Mouse (Mus musculus): ENCODE data around the gene Lhfpl3. TPM values are rescaled to one million over a fixed set of nuclear protein-coding genes. Genes with fewer than 3 reads are reported as not detected.
"Not testable (repeated sequence)": the region's sequence is repeated elsewhere in the genome, so short reads cannot be mapped to it uniquely, and the experiment has no call there.

Gene Lhfpl3
- total RNA-seq (2021) (not detected), polyA plus RNA-seq (2012; rRNA removed) (0.04 and 0.09 TPM in 2 replicates)
- long read RNA-seq = 0 reads

GRCm38 (mm10) chr5:22745885-22746532, at the start of gene Lhfpl3:
TSS of gene Lhfpl3 (plus strand) at chr5:22746059.
- Histone ChIP-seq H3K27me3 (ENCODE audit: control insufficient read depth, insufficient read depth, low read length) (peaks cover 19% of the 10 kb centered on the region), H3K9ac (ENCODE audit: low read depth, low read length) (no peak within 1 kb of the TSS), H3K27ac (no peak within 1 kb of the TSS), H3K4me3 (no peak within 1 kb of the TSS), H3K4me1 (ENCODE audit: control insufficient read depth, insufficient read depth, low read length) (no peaks in the 10 kb centered on the region), H3K36me3 (ENCODE audit: control insufficient read depth, insufficient read depth, low read length) (no peaks in the 10 kb centered on the region), H3K79me2 (replicated peaks; ENCODE audit: control insufficient read depth, insufficient read depth, low read length) (no peaks in the 10 kb centered on the region)
- TF ChIP-seq EP300 (IDR thresholded peaks at IDR 0.05; ENCODE audit: insufficient read depth, low read depth, low read length) (no peak), CTCF (IDR thresholded peaks at IDR 0.05) (no peak), POLR2A (IDR thresholded peaks at IDR 0.05; ENCODE audit: insufficient read depth, low read depth, low read length) (no peak)
- intact Hi-C loops (cut with DNase I) = no loop called here
- DNase-seq = peak; percentile 2 to 16
- 2% methylated on average over 52 of the region's 53 CpGs for WGBS

- H3K79me2 ChIP-seq (replicated peaks; ENCODE audit: control insufficient read depth, insufficient read depth, low read length); H3K36me3 ChIP-seq (ENCODE audit: control insufficient read depth, insufficient read depth, low read length); H3K27ac ChIP-seq; DNase-seq; H3K9ac ChIP-seq (ENCODE audit: low read depth, low read length); intact Hi-C loops (cut with DNase I); H3K27me3 ChIP-seq (ENCODE audit: control insufficient read depth, insufficient read depth, low read length); H3K4me3 ChIP-seq; H3K4me1 ChIP-seq (ENCODE audit: control insufficient read depth, insufficient read depth, low read length): not testable (repeated sequence)
- WGBS = 77% methylated on average over 4 of the region's 4 CpGs
Measured at GRCm38 (mm10) chr5:22706271-22706670, 39.6 kb upstream of the Lhfpl3 start.

- no peak overlapping the region for H3K4me3 ChIP-seq
- no peaks in the 10 kb centered on the region for H3K79me2 ChIP-seq (replicated peaks; ENCODE audit: control insufficient read depth, insufficient read depth, low read length)
- DNase-seq = no peak
- no peaks in the 10 kb centered on the region for H3K4me1 ChIP-seq (ENCODE audit: control insufficient read depth, insufficient read depth, low read length)
- peaks cover 19% of the 10 kb centered on the region for H3K27me3 ChIP-seq (ENCODE audit: control insufficient read depth, insufficient read depth, low read length)
- intact Hi-C loops (cut with DNase I) = no loop called here
- WGBS = 3% methylated on average over 10 of the region's 10 CpGs
- H3K27ac ChIP-seq = no peak overlapping the region
- H3K9ac ChIP-seq (ENCODE audit: low read depth, low read length) = no peak overlapping the region
- H3K36me3 ChIP-seq (ENCODE audit: control insufficient read depth, insufficient read depth, low read length) = no peaks in the 10 kb centered on the region
- TF ChIP-seq POLR2A (IDR thresholded peaks at IDR 0.05; ENCODE audit: insufficient read depth, low read depth, low read length) (no peak), CTCF (IDR thresholded peaks at IDR 0.05) (no peak), EP300 (IDR thresholded peaks at IDR 0.05; ENCODE audit: insufficient read depth, low read depth, low read length) (no peak)
Measured at GRCm38 (mm10) chr5:22745529-22745884, 352 bp upstream of the Lhfpl3 start.

- Histone ChIP-seq H3K27ac (no peak overlapping the region), H3K27me3 (ENCODE audit: control insufficient read depth, insufficient read depth, low read length) (peaks cover 19% of the 10 kb centered on the region), H3K36me3 (ENCODE audit: control insufficient read depth, insufficient read depth, low read length) (no peaks in the 10 kb centered on the region), H3K79me2 (replicated peaks; ENCODE audit: control insufficient read depth, insufficient read depth, low read length) (no peaks in the 10 kb centered on the region), H3K4me3 (no peak overlapping the region), H3K4me1 (ENCODE audit: control insufficient read depth, insufficient read depth, low read length) (no peaks in the 10 kb centered on the region), H3K9ac (ENCODE audit: low read depth, low read length) (no peak overlapping the region)
- 3% methylated on average over 20 of the region's 20 CpGs for WGBS
- TF ChIP-seq POLR2A (IDR thresholded peaks at IDR 0.05; ENCODE audit: insufficient read depth, low read depth, low read length) = no peak
- no peak for TF ChIP-seq EP300 (IDR thresholded peaks at IDR 0.05; ENCODE audit: insufficient read depth, low read depth, low read length)
- intact Hi-C loops (cut with DNase I) = no loop called here
- no peak for DNase-seq
Measured at GRCm38 (mm10) chr5:22746533-22747021, 718 bp downstream of the Lhfpl3 start.

GRCm38 (mm10) chr5:22747305-22747704, 1.4 kb downstream of the Lhfpl3 start:
- no peak overlapping the region for H3K9ac ChIP-seq (ENCODE audit: low read depth, low read length)
- intact Hi-C loops (cut with DNase I) = no loop called here
- H3K4me3 ChIP-seq = no peak overlapping the region
- WGBS = 7% methylated on average over 7 of the region's 7 CpGs
- H3K27ac ChIP-seq = no peak overlapping the region
- H3K79me2 ChIP-seq (replicated peaks; ENCODE audit: control insufficient read depth, insufficient read depth, low read length) = no peaks in the 10 kb centered on the region
- H3K27me3 ChIP-seq (ENCODE audit: control insufficient read depth, insufficient read depth, low read length) = peaks cover 19% of the 10 kb centered on the region
- TF ChIP-seq POLR2A (IDR thresholded peaks at IDR 0.05; ENCODE audit: insufficient read depth, low read depth, low read length) = no peak
- TF ChIP-seq CTCF (IDR thresholded peaks at IDR 0.05) = no peak
- no peak for TF ChIP-seq EP300 (IDR thresholded peaks at IDR 0.05; ENCODE audit: insufficient read depth, low read depth, low read length)
- H3K36me3 ChIP-seq (ENCODE audit: control insufficient read depth, insufficient read depth, low read length) = no peaks in the 10 kb centered on the region
- H3K4me1 ChIP-seq (ENCODE audit: control insufficient read depth, insufficient read depth, low read length) = no peaks in the 10 kb centered on the region
- no peak for DNase-seq

- H3K4me3 ChIP-seq = no peak overlapping the region
- H3K9ac ChIP-seq (ENCODE audit: low read depth, low read length) = no peak overlapping the region
- WGBS = 24% methylated on average over 3 of the region's 3 CpGs
- H3K27me3 ChIP-seq (ENCODE audit: control insufficient read depth, insufficient read depth, low read length) = no peaks in the 10 kb centered on the region
- peak; percentile 55 for TF ChIP-seq CTCF (IDR thresholded peaks at IDR 0.05)
- TF ChIP-seq POLR2A (IDR thresholded peaks at IDR 0.05; ENCODE audit: insufficient read depth, low read depth, low read length) = no peak
- H3K79me2 ChIP-seq (replicated peaks; ENCODE audit: control insufficient read depth, insufficient read depth, low read length) = no peaks in the 10 kb centered on the region
- intact Hi-C loops (cut with DNase I) = loop anchor here (5.0 kb wide), 1 partner anchor 470 kb away; no protein-coding TSS in a partner anchor
- no peaks in the 10 kb centered on the region for H3K36me3 ChIP-seq (ENCODE audit: control insufficient read depth, insufficient read depth, low read length)
- no peaks in the 10 kb centered on the region for H3K4me1 ChIP-seq (ENCODE audit: control insufficient read depth, insufficient read depth, low read length)
- DNase-seq = no peak
- H3K27ac ChIP-seq = no peak overlapping the region
Measured at GRCm38 (mm10) chr5:22757261-22757660, 11.4 kb downstream of the Lhfpl3 start.

All from heart, adult 2 months (tissue).